Mouse (Mus musculus) myocyte (in vitro differentiated cells): ENCODE results near the gene Myo10. TPM values are rescaled to one million over a fixed set of nuclear protein-coding genes. Genes with fewer than 3 reads are reported as not detected.

Experiments used
- H3K27me3 ChIP-seq: one replicate; pipeline ENCODE4 v1.6.1; 2011; ENCODE audit not compliant: control insufficient read depth, insufficient read depth, insufficient read length
- H3K36me3 ChIP-seq: one replicate; pipeline ENCODE4 v1.6.1; 2011; ENCODE audit not compliant: control insufficient read depth, insufficient read depth
- H3K4me2 ChIP-seq: one replicate; pipeline ENCODE4 v1.6.1; 2011; ENCODE audit warnings: low read depth, control low read depth
- H3K4me3 ChIP-seq: one replicate; pipeline ENCODE4 v1.5.1; 2011; ENCODE audit warnings: mild to moderate bottlenecking, control low read depth, moderate library complexity
- H3K79me2 ChIP-seq: one replicate; pipeline ENCODE4 v1.6.1; 2011; ENCODE audit not compliant: control insufficient read depth, insufficient read depth
- H3ac ChIP-seq: one replicate; pipeline ENCODE4 v1.6.1; 2011; ENCODE audit not compliant: control insufficient read depth, insufficient read length
- CEBPB ChIP-seq: IDR thresholded peaks from 2 replicates; pipeline ENCODE4 v1.6.1; 2011; ENCODE audit warnings: mild to moderate bottlenecking, moderate library complexity; ENCODE audit not compliant: poor library complexity, insufficient read depth, severe bottlenecking
- E2F4 ChIP-seq: IDR thresholded peaks from one replicate; pipeline ENCODE4 v1.6.1; 2011; ENCODE audit warnings: mild to moderate bottlenecking, control low read depth, moderate library complexity; ENCODE audit not compliant: insufficient read depth
- MAX ChIP-seq: IDR thresholded peaks from one replicate; pipeline ENCODE4 v1.6.1; 2011; ENCODE audit warnings: low read depth, mild to moderate bottlenecking, control low read depth
- MYOD1 ChIP-seq, 3 experiments: IDR thresholded peaks; one replicate each; pipeline ENCODE4 v1.6.1; 2011; ENCODE audit warnings: control low read depth in 2 of 3, low read depth in 2 of 3, mild to moderate bottlenecking in 2 of 3, moderate library complexity in 1 of 3; ENCODE audit not compliant: insufficient read length in 2 of 3, control insufficient read depth in 1 of 3
- MYOG ChIP-seq, 3 experiments: IDR thresholded peaks; one replicate each; pipeline ENCODE4 v1.6.1; 2011; ENCODE audit warnings: control low read depth in 2 of 3, low read depth in 2 of 3, mild to moderate bottlenecking in 2 of 3; ENCODE audit not compliant: insufficient read length in 2 of 3, control insufficient read depth in 1 of 3, insufficient read depth in 1 of 3
- POLR2A ChIP-seq: IDR thresholded peaks from one replicate; pipeline ENCODE4 v1.6.1; 2011; ENCODE audit warnings: low read depth, mild to moderate bottlenecking, control low read depth, moderate library complexity; ENCODE audit not compliant: insufficient read length
- POLR2AphosphoS2 ChIP-seq: IDR thresholded peaks from one replicate; pipeline ENCODE4 v1.6.1; 2011; ENCODE audit warnings: low read depth, control low read depth; ENCODE audit not compliant: insufficient read length
- REST ChIP-seq: IDR thresholded peaks from one replicate; pipeline ENCODE4 v1.6.1; 2011; ENCODE audit warnings: mild to moderate bottlenecking, control low read depth, moderate library complexity; ENCODE audit not compliant: insufficient read depth, insufficient read length
- SRF ChIP-seq: IDR thresholded peaks from one replicate; pipeline ENCODE4 v1.6.1; 2011; ENCODE audit warnings: low read depth; ENCODE audit not compliant: control insufficient read depth, insufficient read length
- TCF12 ChIP-seq: IDR thresholded peaks from one replicate; pipeline ENCODE4 v1.6.1; 2011; ENCODE audit warnings: mild to moderate bottlenecking, control low read depth; ENCODE audit not compliant: poor library complexity, insufficient read depth, severe bottlenecking
- TCF3 ChIP-seq: IDR thresholded peaks from one replicate; pipeline ENCODE4 v1.6.1; 2011; ENCODE audit warnings: low read depth, control low read depth; ENCODE audit not compliant: insufficient read length
- USF1 ChIP-seq: IDR thresholded peaks from one replicate; pipeline ENCODE4 v1.6.1; 2011; ENCODE audit warnings: low read depth, mild to moderate bottlenecking, control low read depth, moderate library complexity
- polyA plus RNA-seq: library from polyadenylated mRNA; unstranded; fragments of >200 nt; fragmentation: generic; extraction: Trizol; gene quantifications from one replicate; pipeline ENCODE4 v1.2.1, GENCODE M21; 2012; ENCODE audit warnings: missing spikeins

Gene Myo10
- polyA plus RNA-seq, 1 experiment, result 71.4 TPM

GRCm38 (mm10) chr15:25693708-25694107, 71.4 kb downstream of the Myo10 start:
- peaks cover 100% of the 10 kb centered on the region for H3K79me2 ChIP-seq
- H3K36me3 ChIP-seq, result peaks cover 8% of the 10 kb centered on the region
- H3K4me3 ChIP-seq, result no peak overlapping the region
- H3K4me2 ChIP-seq, result no peak overlapping the region
- no peak for TF ChIP-seq MYOG (IDR thresholded peaks at IDR 0.05; ENCODE audit: control insufficient read depth in 1 of 3, insufficient read depth in 1 of 3, insufficient read length in 2 of 3, low read depth in 2 of 3)
- no peak for TF ChIP-seq MAX
- no peak for TF ChIP-seq E2F4
- TF ChIP-seq SRF, result no peak
- TF ChIP-seq TCF12, result no peak
- no peak for TF ChIP-seq USF1
- H3K27me3 ChIP-seq, result no peaks in the 10 kb centered on the region
- no peak overlapping the region for H3ac ChIP-seq

- Histone ChIP-seq H3ac (no peak overlapping the region), H3K27me3 (no peaks in the 10 kb centered on the region), H3K36me3 (no peaks in the 10 kb centered on the region), H3K4me3 (no peak overlapping the region), H3K4me2 (no peak overlapping the region), H3K79me2 (peaks cover 100% of the 10 kb centered on the region)
- peak; percentile 42 to 61 (median 50) for TF ChIP-seq MYOD1 (IDR thresholded peaks at IDR 0.05; ENCODE audit: control insufficient read depth in 1 of 3, insufficient read length in 2 of 3, low read depth in 2 of 3)
- TF ChIP-seq MYOG (IDR thresholded peaks at IDR 0.05; ENCODE audit: control insufficient read depth in 1 of 3, insufficient read depth in 1 of 3, insufficient read length in 2 of 3, low read depth in 2 of 3), result no peak
- TF ChIP-seq CEBPB, result peak; percentile 52; the same call in 1 of the 2 replicates
These were observed 72.4 kb downstream of the Myo10 start for GRCm38 (mm10) chr15:25694749-25695148.

DNA sequence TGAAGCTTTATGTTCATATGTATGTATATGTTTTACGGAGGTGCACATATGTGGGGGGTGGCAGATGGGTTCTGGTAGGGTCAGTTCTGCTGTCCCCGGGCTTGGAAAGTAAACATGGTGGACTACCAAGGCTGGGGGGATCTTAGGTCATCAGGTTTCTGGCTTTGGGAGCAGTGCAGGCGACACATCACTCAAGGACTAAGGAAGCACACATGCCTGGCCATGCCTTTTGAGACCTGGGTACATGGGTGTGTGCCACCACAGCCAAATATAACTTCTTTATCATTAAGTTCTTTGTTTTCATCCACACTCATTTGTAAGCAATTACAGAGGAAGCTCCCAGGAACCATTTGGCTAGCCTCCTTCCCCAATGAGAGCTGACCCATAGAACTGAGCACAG, 72.9 kb downstream of the Myo10 start:
- Histone ChIP-seq H3K36me3 (no peaks in the 10 kb centered on the region), H3ac (no peak overlapping the region), H3K4me2 (no peak overlapping the region), H3K79me2 (peaks cover 100% of the 10 kb centered on the region), H3K27me3 (no peaks in the 10 kb centered on the region), H3K4me3 (no peak overlapping the region)
- peak in 1 of 3 experiments; percentile 79 for TF ChIP-seq MYOD1 (IDR thresholded peaks at IDR 0.05; ENCODE audit: control insufficient read depth in 1 of 3, insufficient read length in 2 of 3, low read depth in 2 of 3)
- no peak for TF ChIP-seq CEBPB
- no peak for TF ChIP-seq REST
- no peak for TF ChIP-seq POLR2AphosphoS2
- TF ChIP-seq POLR2A, result no peak
- TF ChIP-seq MAX, result no peak
- TF ChIP-seq SRF, result no peak
- no peak for TF ChIP-seq USF1
- TF ChIP-seq MYOG (IDR thresholded peaks at IDR 0.05; ENCODE audit: control insufficient read depth in 1 of 3, insufficient read depth in 1 of 3, insufficient read length in 2 of 3, low read depth in 2 of 3), result peak in 1 of 3 experiments; percentile 57
- no peak for TF ChIP-seq TCF3
- TF ChIP-seq E2F4, result no peak
- peak; percentile 5 for TF ChIP-seq TCF12

DNA sequence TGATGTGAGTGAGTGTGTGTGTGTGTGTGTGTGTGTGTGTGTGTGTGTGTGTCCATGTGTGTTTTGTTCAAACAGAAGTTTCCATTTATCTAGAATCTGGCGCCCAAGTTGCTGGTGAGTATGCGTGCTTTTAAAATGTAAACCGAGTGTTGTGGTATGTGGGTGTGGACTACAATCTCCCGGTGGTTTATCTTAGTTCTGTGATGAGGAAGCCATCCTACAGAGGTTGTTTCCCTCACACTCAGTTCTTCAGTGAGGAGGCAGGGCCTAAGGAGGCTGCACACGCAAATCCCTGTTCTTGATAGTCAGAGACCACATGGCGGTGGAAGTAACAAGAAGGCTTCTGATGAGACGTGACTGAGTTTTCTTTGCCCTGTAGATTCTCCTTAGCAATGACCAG, 73.6 kb downstream of the Myo10 start:
- Histone ChIP-seq H3K27me3 (no peaks in the 10 kb centered on the region), H3K4me2 (no peak overlapping the region), H3K36me3 (no peaks in the 10 kb centered on the region), H3ac (no peak overlapping the region), H3K79me2 (peaks cover 100% of the 10 kb centered on the region), H3K4me3 (no peak overlapping the region)
- TF ChIP-seq CEBPB (no peak), MYOD1 (IDR thresholded peaks at IDR 0.05; ENCODE audit: control insufficient read depth in 1 of 3, insufficient read length in 2 of 3, low read depth in 2 of 3) (no peak), POLR2A (no peak), MAX (no peak), REST (no peak), MYOG (IDR thresholded peaks at IDR 0.05; ENCODE audit: control insufficient read depth in 1 of 3, insufficient read depth in 1 of 3, insufficient read length in 2 of 3, low read depth in 2 of 3) (no peak), SRF (no peak)

DNA sequence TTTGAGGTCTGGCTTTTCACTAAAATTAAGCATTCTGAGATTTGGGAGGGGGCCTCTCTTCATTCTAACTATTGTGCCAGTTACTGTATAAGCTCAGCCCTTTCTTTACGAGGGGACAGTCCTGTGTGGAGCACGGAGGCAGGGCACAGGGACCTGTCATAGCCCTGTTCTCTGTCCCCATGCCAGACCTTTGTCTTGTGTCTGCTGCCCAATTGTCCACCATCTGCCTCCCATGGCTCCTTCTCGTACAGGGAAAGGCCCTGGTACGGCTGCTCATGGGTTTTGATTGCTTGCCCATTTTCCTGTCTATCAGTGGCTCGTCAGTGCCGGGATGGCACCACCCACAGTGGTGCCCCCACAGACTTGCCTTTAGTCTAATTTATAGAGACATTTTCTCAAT, 74.3 kb downstream of the Myo10 start:
- TF ChIP-seq CEBPB (no peak), USF1 (no peak), MAX (no peak), MYOD1 (IDR thresholded peaks at IDR 0.05; ENCODE audit: control insufficient read depth in 1 of 3, insufficient read length in 2 of 3, low read depth in 2 of 3) (no peak), TCF12 (no peak), POLR2A (no peak), MYOG (IDR thresholded peaks at IDR 0.05; ENCODE audit: control insufficient read depth in 1 of 3, insufficient read depth in 1 of 3, insufficient read length in 2 of 3, low read depth in 2 of 3) (no peak), E2F4 (no peak), SRF (no peak), TCF3 (no peak), POLR2AphosphoS2 (no peak), REST (no peak)
- H3K79me2 ChIP-seq, result peaks cover 100% of the 10 kb centered on the region
- H3K27me3 ChIP-seq, result no peaks in the 10 kb centered on the region
- no peak overlapping the region for H3K4me3 ChIP-seq
- H3ac ChIP-seq, result no peak overlapping the region
- no peak overlapping the region for H3K4me2 ChIP-seq
- peaks cover 3% of the 10 kb centered on the region for H3K36me3 ChIP-seq
